ENCODE assay signal across 7 mouse cellular contexts in the genomic region with DNA sequence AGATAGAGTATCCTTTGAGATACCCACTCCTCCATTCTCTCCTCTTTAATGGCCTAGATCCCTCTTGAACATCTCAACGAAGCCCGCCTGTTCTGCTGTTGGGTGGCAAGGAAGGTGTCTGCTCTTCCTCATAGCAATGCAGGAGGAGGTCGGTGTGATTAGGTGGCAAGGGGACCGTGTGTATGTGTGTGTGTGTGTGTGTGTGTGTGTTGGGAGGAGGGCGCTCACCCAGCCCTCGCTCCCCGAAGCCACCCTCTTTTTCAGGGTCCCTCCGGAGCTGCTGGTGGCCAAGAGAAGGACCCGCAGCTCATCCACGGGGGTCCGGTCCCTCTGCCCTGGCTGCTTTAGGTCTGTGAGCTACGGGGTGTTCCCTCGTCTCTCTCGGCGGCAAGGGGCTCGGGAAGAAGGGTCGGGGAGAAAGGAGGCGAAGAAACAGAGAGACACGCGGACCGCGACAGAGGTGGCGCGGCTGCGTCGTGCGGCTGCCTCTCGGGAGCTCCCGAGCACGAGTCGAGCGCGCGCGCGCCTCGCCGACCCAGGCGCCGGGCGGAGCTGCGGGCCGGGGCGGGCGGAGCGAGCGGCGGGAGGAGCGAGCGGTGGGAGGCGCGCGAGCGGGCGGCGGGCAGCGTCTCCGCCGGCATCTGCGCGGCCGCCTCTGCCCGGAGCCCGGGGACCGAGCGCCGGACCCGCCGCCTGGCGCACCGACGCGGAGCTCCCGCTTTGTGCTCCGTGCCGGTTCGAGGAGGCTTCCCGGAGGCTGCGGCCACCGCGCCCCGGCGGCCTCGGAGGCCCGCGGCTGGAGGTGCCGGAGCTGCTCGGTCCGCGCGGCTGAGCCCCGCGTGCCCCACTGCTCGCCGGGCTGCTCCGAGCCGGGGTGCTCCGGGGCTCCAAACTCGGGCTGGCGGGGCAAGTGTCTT. TPM values are rescaled to one million over a fixed set of nuclear protein-coding genes. Genes with fewer than 3 reads are reported as not detected.
DNase-seq lines count a peak whose midpoint lies in the region; ATAC-seq lines count a peak whose summit lies in the region.

Tspan5 (plus strand) TSS at position 547 of the 917 bp plus-strand sequence.

- WGBS in intestine, embryonic 15.5 days = under 1% methylated on average over 77 of the region's 100 CpGs
- under 1% methylated on average over 71 of the region's 100 CpGs for WGBS in limb, embryonic 10.5 days
- WGBS in midbrain, embryonic 11.5 days = under 1% methylated on average over 93 of the region's 100 CpGs

- peaks cover 15% of the 10 kb centered on the region for H3K4me1 ChIP-seq in intestine, embryonic 15.5 days (replicated peaks)
- H3K4me1 ChIP-seq in limb, embryonic 10.5 days = peaks cover 28% of the 10 kb centered on the region
- no peaks in the 10 kb centered on the region; the same call in 1 of the 2 replicates for H3K4me1 ChIP-seq in midbrain, embryonic 11.5 days (ENCODE audit: control insufficient read depth, insufficient read depth, low read length)

- peak within 1 kb of the TSS; percentile 82 for H3K4me3 ChIP-seq in intestine, embryonic 15.5 days (replicated peaks)
- peak within 1 kb of the TSS; percentile 88 for H3K4me3 ChIP-seq in limb, embryonic 10.5 days
- peak within 1 kb of the TSS; percentile 82 for H3K4me3 ChIP-seq in midbrain, embryonic 11.5 days (ENCODE audit: low read depth, low read length)

- H3K27me3 ChIP-seq in intestine, embryonic 15.5 days (replicated peaks) = peaks cover 3% of the 10 kb centered on the region; the same call in 1 of the 2 replicates
- H3K27me3 ChIP-seq in limb, embryonic 10.5 days (ENCODE audit: low read depth, poor library complexity, severe bottlenecking) = peaks cover 17% of the 10 kb centered on the region
- peaks cover 8% of the 10 kb centered on the region; the same call in 1 of the 2 replicates for H3K27me3 ChIP-seq in midbrain, embryonic 11.5 days (ENCODE audit: control insufficient read depth, insufficient read depth, low read length)

- peak within 1 kb of the TSS; percentile 66 for H3K9ac ChIP-seq in intestine, embryonic 15.5 days
- peak within 1 kb of the TSS; percentile 94 for H3K9ac ChIP-seq in midbrain, embryonic 11.5 days (ENCODE audit: low read length)

- no peaks in the 10 kb centered on the region for H3K9me3 ChIP-seq in intestine, embryonic 15.5 days
- H3K9me3 ChIP-seq in limb, embryonic 10.5 days (replicated peaks) = no peaks in the 10 kb centered on the region
- H3K9me3 ChIP-seq in midbrain, embryonic 11.5 days (ENCODE audit: control insufficient read depth, low read length) = no peaks in the 10 kb centered on the region

- peak within 1 kb of the TSS; percentile 70; the same call in 1 of the 2 replicates for H3K27ac ChIP-seq in intestine, embryonic 15.5 days
- H3K27ac ChIP-seq in limb, embryonic 10.5 days = peak within 1 kb of the TSS; percentile 93
- peak within 1 kb of the TSS; percentile 82 for H3K27ac ChIP-seq in midbrain, embryonic 11.5 days (ENCODE audit: low read depth, low read length)

- peak; percentile 91 for DNase-seq in adrenal gland, postnatal 10 days
- peak; percentile 87 for DNase-seq in embryo, embryonic 10.5 days (ENCODE audit: low spot score)
- DNase-seq in gastrocnemius, postnatal 4 days (ENCODE audit: low spot score in 2 of 2) = peak; percentile 64 to 79
- peak; percentile 82 for DNase-seq in limb, embryonic 10.5 days (ENCODE audit: low spot score)
- peak; percentile 97 for DNase-seq in midbrain, embryonic 11.5 days (ENCODE audit: low spot score, missing footprints)
- DNase-seq in right cerebral cortex, postnatal 4 days = peak; percentile 86

- peak; percentile 92 for ATAC-seq in intestine, embryonic 15.5 days
- ATAC-seq in midbrain, embryonic 11.5 days (ENCODE audit: low FRiP score) = peak; percentile 86

- H3K36me3 ChIP-seq in intestine, embryonic 15.5 days = no peaks in the 10 kb centered on the region
- no peaks in the 10 kb centered on the region for H3K36me3 ChIP-seq in limb, embryonic 10.5 days
- no peaks in the 10 kb centered on the region for H3K36me3 ChIP-seq in midbrain, embryonic 11.5 days (ENCODE audit: control insufficient read depth, insufficient read depth, low read length)

- H3K4me2 ChIP-seq in intestine, embryonic 15.5 days (replicated peaks) = peak within 1 kb of the TSS; percentile 95
- H3K4me2 ChIP-seq in midbrain, embryonic 11.5 days = peak within 1 kb of the TSS; percentile 78

RNA-seq across cellular contexts. Expression of gene Tspan5, which starts in this region (rescaled TPM):
- total RNA-seq in adrenal gland, postnatal 10 days (2021) = 10 to 100 TPM; 30.0 to 30.8 TPM
- total RNA-seq in gastrocnemius, postnatal 4 days (2021) = 10 to 100 TPM; 16.3 to 17.5 TPM
- 17.8 and 18.4 TPM in 2 replicates for polyA plus RNA-seq in intestine, embryonic 15.5 days (2015; fragmentation: Nextera tagmentation; extraction: Ambion mirVana)
- polyA plus RNA-seq in limb, embryonic 10.5 days (2016; fragmentation: Nextera tagmentation; extraction: Ambion mirVana) = 14.1 and 16.6 TPM in 2 replicates
- polyA plus RNA-seq in midbrain, embryonic 11.5 days (2014; fragmentation: Nextera tagmentation; extraction: Ambion mirVana) = 46.6 and 48.6 TPM in 2 replicates

Comparison
In these comparisons a context has a peak if more than half of its experiments do, and no peak if none do; other contexts are left out.
1. Peak in every context shown above with its lines: DNase-seq, ATAC-seq, H3K4me3 ChIP-seq and H3K27ac ChIP-seq.